Mouse (Mus musculus) olfactory bulb, adult 2 months (tissue): ENCODE results near the gene Cd82.

Experiments
- CTCF ChIP-seq: fragments of 200-500 bp; IDR thresholded peaks from 2 replicates; pipeline ENCODE4 v1.5.1; 2012; ENCODE audit warnings: low read depth, mild to moderate bottlenecking, low read length, moderate library complexity; ENCODE audit not compliant: insufficient read depth
- POLR2A ChIP-seq: fragments of 200-500 bp; IDR thresholded peaks from 2 replicates; pipeline ENCODE4 v1.6.1; 2012; ENCODE audit warnings: mild to moderate bottlenecking, low read depth, low read length, moderate library complexity; ENCODE audit not compliant: insufficient read depth

- no peak for TF ChIP-seq POLR2A
- TF ChIP-seq CTCF, result no peak
Measured at GRCm38 (mm10) chr2:93485459-93485858, 22.5 kb upstream of the Cd82 start.
